Mouse (Mus musculus): ENCODE measurements around the gene Ttll5. TPM values are rescaled to one million over a fixed set of nuclear protein-coding genes. Genes with fewer than 3 reads are reported as not detected.
A peak's percentile ranks its signal among the peaks of the same experiment; 100 is the strongest.

The Ttll5 gene
- polyA plus RNA-seq, 1 experiment from 2014 or later = 19.9 TPM

- ATAC-seq (replicated peaks; ENCODE audit: low FRiP score) (no peak), DNase-seq (ENCODE audit: low spot score) (no peak)
- peaks cover 7% of the 10 kb centered on the region for H3K27me3 ChIP-seq (ENCODE audit: control insufficient read depth, insufficient read depth, low read length)
- WGBS = 93% methylated on average over 7 of the region's 7 CpGs
- H3K9me3 ChIP-seq (ENCODE audit: control insufficient read depth, low read length) = no peaks in the 10 kb centered on the region
- no peak overlapping the region for H3K4me2 ChIP-seq (ENCODE audit: low read depth, low read length, severe bottlenecking)
- H3K9ac ChIP-seq (ENCODE audit: low read length) = no peak overlapping the region
- no peak overlapping the region for H3K4me3 ChIP-seq (ENCODE audit: low read depth, low read length)
- H3K4me1 ChIP-seq (replicated peaks; ENCODE audit: control insufficient read depth, insufficient read depth, low read length) = peaks cover 15% of the 10 kb centered on the region; the same call in 1 of the 2 replicates
- H3K36me3 ChIP-seq (ENCODE audit: control insufficient read depth, insufficient read depth, low read length) = no peaks in the 10 kb centered on the region
- H3K27ac ChIP-seq (ENCODE audit: low read depth, low read length) = no peak overlapping the region
These were observed 250.9 kb downstream of the Ttll5 start for GRCm38 (mm10) chr12:86075358-86075757.

- Histone ChIP-seq H3K27me3 (ENCODE audit: control insufficient read depth, insufficient read depth, low read length) (peaks cover 7% of the 10 kb centered on the region), H3K36me3 (ENCODE audit: control insufficient read depth, insufficient read depth, low read length) (no peaks in the 10 kb centered on the region), H3K9ac (ENCODE audit: low read length) (peak overlapping the region; percentile 0; the same call in 1 of the 2 replicates), H3K27ac (ENCODE audit: low read depth, low read length) (no peak overlapping the region), H3K9me3 (ENCODE audit: control insufficient read depth, low read length) (no peaks in the 10 kb centered on the region), H3K4me1 (replicated peaks; ENCODE audit: control insufficient read depth, insufficient read depth, low read length) (peaks cover 12% of the 10 kb centered on the region; the same call in 1 of the 2 replicates), H3K4me2 (ENCODE audit: low read depth, low read length, severe bottlenecking) (peak overlapping the region; percentile 27; the same call in 1 of the 2 replicates), H3K4me3 (ENCODE audit: low read depth, low read length) (peak overlapping the region; percentile 9; the same call in 1 of the 2 replicates)
- 10% methylated on average over 13 of the region's 13 CpGs for WGBS
- no peak for DNase-seq (ENCODE audit: low spot score)
- ATAC-seq (replicated peaks; ENCODE audit: low FRiP score) = no peak
These were observed 252.0 kb downstream of the Ttll5 start for GRCm38 (mm10) chr12:86076321-86076901.

GRCm38 (mm10) chr12:86077322-86077721 lies 252.9 kb downstream of the Ttll5 start:
- Histone ChIP-seq H3K9me3 (ENCODE audit: control insufficient read depth, low read length) (no peaks in the 10 kb centered on the region), H3K4me3 (ENCODE audit: low read depth, low read length) (0 out of 2 replicates have a peak overlapping the region, but pooled peaks have one; percentile 2), H3K36me3 (ENCODE audit: control insufficient read depth, insufficient read depth, low read length) (no peaks in the 10 kb centered on the region), H3K4me1 (replicated peaks; ENCODE audit: control insufficient read depth, insufficient read depth, low read length) (peaks cover 11% of the 10 kb centered on the region; the same call in 1 of the 2 replicates), H3K4me2 (ENCODE audit: low read depth, low read length, severe bottlenecking) (peak overlapping the region; percentile 77), H3K27me3 (ENCODE audit: control insufficient read depth, insufficient read depth, low read length) (peaks cover 7% of the 10 kb centered on the region), H3K9ac (ENCODE audit: low read length) (no peak overlapping the region), H3K27ac (ENCODE audit: low read depth, low read length) (no peak overlapping the region)
- whole genome bisulfite sequencing = 25% methylated on average over 8 of the region's 8 CpGs
- no peak for ATAC-seq (replicated peaks; ENCODE audit: low FRiP score)
- DNase-seq (ENCODE audit: low spot score) = no peak

GRCm38 (mm10) chr12:86077736-86078135 lies 253.3 kb downstream of the Ttll5 start:
- Histone ChIP-seq H3K36me3 (ENCODE audit: control insufficient read depth, insufficient read depth, low read length) (no peaks in the 10 kb centered on the region), H3K4me1 (replicated peaks; ENCODE audit: control insufficient read depth, insufficient read depth, low read length) (peaks cover 11% of the 10 kb centered on the region; the same call in 1 of the 2 replicates), H3K9me3 (ENCODE audit: control insufficient read depth, low read length) (no peaks in the 10 kb centered on the region), H3K27ac (ENCODE audit: low read depth, low read length) (no peak overlapping the region), H3K4me2 (ENCODE audit: low read depth, low read length, severe bottlenecking) (peak overlapping the region; percentile 77), H3K4me3 (ENCODE audit: low read depth, low read length) (peak overlapping the region; percentile 42; the same call in 1 of the 2 replicates), H3K9ac (ENCODE audit: low read length) (peak overlapping the region; percentile 36), H3K27me3 (ENCODE audit: control insufficient read depth, insufficient read depth, low read length) (peaks cover 7% of the 10 kb centered on the region)
- ATAC-seq (replicated peaks; ENCODE audit: low FRiP score) = no peak
- no peak for DNase-seq (ENCODE audit: low spot score)
- 18% methylated on average over 11 of the region's 11 CpGs for WGBS

DNA sequence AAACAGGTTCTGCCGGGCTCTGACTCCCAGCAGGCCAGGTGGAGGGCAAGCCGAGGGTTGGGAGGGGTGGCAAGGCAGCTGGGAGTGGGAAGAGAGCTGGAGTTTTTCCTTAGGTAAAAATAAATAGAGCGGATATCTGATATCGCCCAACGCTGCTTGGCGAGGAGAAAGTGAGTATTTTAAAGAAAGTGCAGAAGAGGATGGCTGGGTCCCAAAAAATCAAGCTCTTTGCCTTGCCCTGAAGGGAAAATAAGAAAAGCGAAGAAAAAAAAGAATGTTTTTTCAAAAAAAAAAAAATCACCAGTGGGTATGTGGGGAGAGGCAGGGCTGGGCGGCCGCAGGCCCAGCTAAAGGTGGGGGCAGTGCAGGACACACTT lies 253.7 kb downstream of the Ttll5 start:
- ATAC-seq (replicated peaks; ENCODE audit: low FRiP score) (no peak), DNase-seq (ENCODE audit: low spot score) (no peak)
- H3K9ac ChIP-seq (ENCODE audit: low read length) = peak overlapping the region; percentile 64
- H3K9me3 ChIP-seq (ENCODE audit: control insufficient read depth, low read length) = no peaks in the 10 kb centered on the region
- peak overlapping the region; percentile 42 for H3K4me3 ChIP-seq (ENCODE audit: low read depth, low read length)
- H3K27me3 ChIP-seq (ENCODE audit: control insufficient read depth, insufficient read depth, low read length) = peaks cover 7% of the 10 kb centered on the region
- WGBS = 8% methylated on average over 9 of the region's 9 CpGs
- peak overlapping the region; percentile 77 for H3K4me2 ChIP-seq (ENCODE audit: low read depth, low read length, severe bottlenecking)
- no peaks in the 10 kb centered on the region for H3K36me3 ChIP-seq (ENCODE audit: control insufficient read depth, insufficient read depth, low read length)
- H3K27ac ChIP-seq (ENCODE audit: low read depth, low read length) = no peak overlapping the region
- peaks cover 14% of the 10 kb centered on the region; the same call in 1 of the 2 replicates for H3K4me1 ChIP-seq (replicated peaks; ENCODE audit: control insufficient read depth, insufficient read depth, low read length)

DNA sequence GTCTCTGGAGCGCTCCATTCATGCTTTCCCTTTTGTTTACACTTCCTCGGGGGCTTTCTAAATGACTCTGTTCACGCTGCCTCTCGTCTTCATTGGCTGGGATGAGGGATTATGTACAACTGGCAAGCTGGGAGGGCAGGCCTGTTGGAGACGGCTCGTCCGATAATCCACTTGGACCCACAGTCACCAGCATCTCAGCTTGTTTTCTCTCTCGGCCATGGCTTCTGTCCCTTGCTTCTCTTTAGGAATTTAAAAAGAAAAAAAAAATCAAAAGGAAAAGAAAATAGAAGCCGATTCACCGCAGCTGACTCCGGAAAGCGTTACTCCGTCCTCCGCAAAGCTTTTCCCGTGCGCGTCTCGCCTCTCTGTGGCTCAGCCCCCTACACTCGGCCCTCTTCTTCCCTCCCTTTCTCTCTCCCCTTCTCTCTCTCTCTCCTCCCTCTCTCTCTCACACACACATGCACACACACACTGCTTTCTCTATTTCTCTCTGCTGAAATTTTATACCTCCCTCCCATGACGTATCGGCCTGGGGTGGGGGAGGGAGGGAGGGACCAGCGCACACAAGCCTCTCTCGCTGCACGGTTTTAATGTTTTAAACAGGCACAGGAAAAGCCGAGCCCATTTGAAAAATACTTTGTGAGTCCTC lies 254.2 kb downstream of the Ttll5 start, which contains the start of gene Tgfb3:
Tgfb3 (minus strand) TSS at position 489 of the 649 bp plus-strand sequence.
- no peaks in the 10 kb centered on the region for H3K9me3 ChIP-seq (ENCODE audit: control insufficient read depth, low read length)
- under 1% methylated on average over 25 of the region's 25 CpGs for WGBS
- peak; percentile 71 for DNase-seq (ENCODE audit: low spot score)
- H3K4me2 ChIP-seq (ENCODE audit: low read depth, low read length, severe bottlenecking) = peak within 1 kb of the TSS; percentile 77
- H3K9ac ChIP-seq (ENCODE audit: low read length) = peak within 1 kb of the TSS; percentile 64
- peak; percentile 49 for ATAC-seq (replicated peaks; ENCODE audit: low FRiP score)
- peak within 1 kb of the TSS; percentile 42 for H3K4me3 ChIP-seq (ENCODE audit: low read depth, low read length)
- H3K4me1 ChIP-seq (replicated peaks; ENCODE audit: control insufficient read depth, insufficient read depth, low read length) = peaks cover 15% of the 10 kb centered on the region; the same call in 1 of the 2 replicates
- H3K27me3 ChIP-seq (ENCODE audit: control insufficient read depth, insufficient read depth, low read length) = peaks cover 7% of the 10 kb centered on the region
- H3K27ac ChIP-seq (ENCODE audit: low read depth, low read length) = peak within 1 kb of the TSS; percentile 32; the same call in 1 of the 2 replicates
- H3K36me3 ChIP-seq (ENCODE audit: control insufficient read depth, insufficient read depth, low read length) = no peaks in the 10 kb centered on the region

DNA sequence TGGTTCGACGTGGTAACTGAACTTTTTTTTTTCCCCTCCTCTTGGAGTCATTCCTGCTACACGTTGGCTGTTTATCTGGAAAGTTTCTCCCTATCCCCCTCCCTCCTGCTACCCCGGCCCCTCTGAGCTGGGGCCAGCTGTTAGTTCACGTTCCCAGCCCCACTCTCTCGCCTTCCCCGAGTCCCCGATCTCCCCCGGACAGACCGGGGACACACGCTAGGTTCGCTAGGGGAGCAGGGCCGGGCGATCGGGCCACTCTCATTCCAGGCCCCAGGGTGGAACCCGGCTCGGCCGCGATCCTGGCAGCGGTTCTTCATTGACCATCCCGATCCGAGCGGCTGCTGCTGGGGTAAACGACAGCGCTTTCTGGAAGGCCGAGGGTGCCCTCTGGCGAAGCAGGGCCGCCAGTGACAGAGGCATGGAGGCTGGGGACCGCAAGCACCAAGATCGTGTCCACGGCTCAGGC lies 254.8 kb downstream of the Ttll5 start:
- Histone ChIP-seq H3K4me2 (ENCODE audit: low read depth, low read length, severe bottlenecking) (peak overlapping the region; percentile 77), H3K36me3 (ENCODE audit: control insufficient read depth, insufficient read depth, low read length) (no peaks in the 10 kb centered on the region), H3K27ac (ENCODE audit: low read depth, low read length) (no peak overlapping the region), H3K27me3 (ENCODE audit: control insufficient read depth, insufficient read depth, low read length) (peaks cover 7% of the 10 kb centered on the region), H3K9me3 (ENCODE audit: control insufficient read depth, low read length) (no peaks in the 10 kb centered on the region), H3K4me3 (ENCODE audit: low read depth, low read length) (peak overlapping the region; percentile 42), H3K4me1 (replicated peaks; ENCODE audit: control insufficient read depth, insufficient read depth, low read length) (peaks cover 15% of the 10 kb centered on the region; the same call in 1 of the 2 replicates), H3K9ac (ENCODE audit: low read length) (peak overlapping the region; percentile 64)
- DNase-seq (ENCODE audit: low spot score) (peak; percentile 95), ATAC-seq (replicated peaks; ENCODE audit: low FRiP score) (peak; percentile 82)
- WGBS = under 1% methylated on average over 31 of the region's 31 CpGs

- ATAC-seq (replicated peaks; ENCODE audit: low FRiP score) (peak; percentile 69), DNase-seq (ENCODE audit: low spot score) (peak; percentile 91)
- H3K4me3 ChIP-seq (ENCODE audit: low read depth, low read length) = peak within 1 kb of the TSS; percentile 62
- no peaks in the 10 kb centered on the region for H3K9me3 ChIP-seq (ENCODE audit: control insufficient read depth, low read length)
- peaks cover 9% of the 10 kb centered on the region; the same call in 1 of the 2 replicates for H3K4me1 ChIP-seq (replicated peaks; ENCODE audit: control insufficient read depth, insufficient read depth, low read length)
- peaks cover under 1% of the 10 kb centered on the region for H3K27me3 ChIP-seq (ENCODE audit: control insufficient read depth, insufficient read depth, low read length)
- H3K36me3 ChIP-seq (ENCODE audit: control insufficient read depth, insufficient read depth, low read length) = no peaks in the 10 kb centered on the region
- peak within 1 kb of the TSS; percentile 73 for H3K4me2 ChIP-seq (ENCODE audit: low read depth, low read length, severe bottlenecking)
- WGBS = under 1% methylated on average over 35 of the region's 35 CpGs
- peak within 1 kb of the TSS; percentile 46 for H3K9ac ChIP-seq (ENCODE audit: low read length)
- H3K27ac ChIP-seq (ENCODE audit: low read depth, low read length) = no peak within 1 kb of the TSS
These were observed 258.1 kb downstream of the Ttll5 start, which contains the start of gene Ift43 for GRCm38 (mm10) chr12:86082481-86083012. Gene Ift43 (plus strand): TSS chr12:86082541.
